Mouse (Mus musculus) MEL (cell line): ENCODE measurements around the gene Stap1.

Experiments used
- CTCF ChIP-seq, 3 experiments: IDR thresholded peaks in 2 of 3; conservative IDR thresholded peaks in 1 of 3; 2 replicates each; pipeline ENCODE4 v1.5.1; 2011 to 2012; ENCODE audit warnings: low read length in 3 of 3, low read depth in 2 of 3, mild to moderate bottlenecking in 2 of 3, improper control_type of control experiment in 1 of 3, inconsistent platforms in 1 of 3, mixed read lengths in 1 of 3, moderate library complexity in 1 of 3; ENCODE audit not compliant: control insufficient read depth in 1 of 3, insufficient read depth in 1 of 3, poor library complexity in 1 of 3, severe bottlenecking in 1 of 3
- E2F4 ChIP-seq: IDR thresholded peaks from 2 replicates; pipeline ENCODE4 v1.6.1; 2011; ENCODE audit warnings: low read depth, low read length, improper control_type of control experiment, borderline replicate concordance
- ELF1 ChIP-seq: IDR thresholded peaks from 2 replicates; pipeline ENCODE4 v1.6.1; 2014; ENCODE audit warnings: low read depth, mild to moderate bottlenecking, inconsistent platforms, low read length, improper control_type of control experiment, moderate library complexity
- EP300 ChIP-seq, 2 experiments: IDR thresholded peaks; 2 replicates each; pipeline ENCODE4 v1.6.1; 2011; ENCODE audit warnings: improper control_type of control experiment in 2 of 2, low read length in 2 of 2, low read depth in 1 of 2, mild to moderate bottlenecking in 1 of 2
- KAT2A ChIP-seq: conservative IDR thresholded peaks from 2 replicates; pipeline ENCODE4 v1.6.1; 2012; ENCODE audit warnings: low read depth, low read length, improper control_type of control experiment, inconsistent platforms
- MAFK ChIP-seq: IDR thresholded peaks from 2 replicates; pipeline ENCODE4 v1.6.1; 2011; ENCODE audit warnings: low read depth, mild to moderate bottlenecking, low read length, improper control_type of control experiment, borderline replicate concordance
- MEF2A ChIP-seq: IDR thresholded peaks from 2 replicates; pipeline ENCODE4 v1.6.1; 2014; ENCODE audit warnings: low read depth, mild to moderate bottlenecking, inconsistent platforms, low read length, improper control_type of control experiment; ENCODE audit not compliant: poor library complexity, insufficient replicate concordance, severe bottlenecking; ENCODE audit errors: extremely low read depth
- NRF1 ChIP-seq: IDR thresholded peaks from 2 replicates; pipeline ENCODE4 v1.6.1; 2014; ENCODE audit warnings: low read depth, mild to moderate bottlenecking, inconsistent platforms, low read length, improper control_type of control experiment, moderate library complexity; ENCODE audit not compliant: poor library complexity, insufficient read depth, severe bottlenecking
- POLR2AphosphoS2 ChIP-seq: IDR thresholded peaks from 2 replicates; pipeline ENCODE4 v1.6.1; 2011; ENCODE audit warnings: low read length, improper control_type of control experiment
- RAD21 ChIP-seq: IDR thresholded peaks from 2 replicates; pipeline ENCODE4 v1.6.1; 2011; ENCODE audit warnings: mild to moderate bottlenecking, low read depth, low read length, improper control_type of control experiment
- SIN3A ChIP-seq: IDR thresholded peaks from 2 replicates; pipeline ENCODE4 v1.6.1; 2012; ENCODE audit warnings: low read length, improper control_type of control experiment, inconsistent platforms
- ZMIZ1 ChIP-seq: IDR thresholded peaks from 2 replicates; pipeline ENCODE4 v1.6.1; 2012; ENCODE audit warnings: low read depth, mild to moderate bottlenecking, inconsistent platforms, low read length, improper control_type of control experiment, moderate library complexity

GRCm38 (mm10) chr5:86065876-86066550 lies 5.5 kb upstream of the Stap1 start:
- TF ChIP-seq SIN3A (no peak; the same call in 1 of the 2 replicates), KAT2A (no peak), ZMIZ1 (no peak), ELF1 (no peak), NRF1 (no peak), E2F4 (no peak), EP300 (IDR thresholded peaks at IDR 0.05; ENCODE audit: low read depth in 1 of 2, low read length in 2 of 2) (no peak), CTCF (IDR thresholded peaks at IDR 0.05 in 2 of 3, conservative IDR thresholded peaks at IDR 0.05 in 1 of 3; ENCODE audit: control insufficient read depth in 1 of 3, insufficient read depth in 1 of 3, low read depth in 2 of 3, low read length in 3 of 3, poor library complexity in 1 of 3, severe bottlenecking in 1 of 3) (no peak), MEF2A (no peak), RAD21 (no peak), POLR2AphosphoS2 (no peak), MAFK (no peak)
